Mouse (Mus musculus): ENCODE data around the gene Uba2. TPM values are rescaled to one million over a fixed set of nuclear protein-coding genes. Genes with fewer than 3 reads are reported as not detected.
"Not testable (repeated sequence)": the region's sequence is repeated elsewhere in the genome, so short reads cannot be mapped to it uniquely, and the experiment has no call there.

Gene Uba2
- total RNA-seq (2021), result 79.0 and 88.1 TPM in 2 replicates
- long read RNA-seq, transcript Uba2-209 (1 exons, 1,373 nt), result minor isoform, 6 of 130 reads
- long read RNA-seq, transcript Uba2-201 (17 exons, 2,579 nt), result major isoform, 107 of 130 reads
- long read RNA-seq, partial matches to known transcripts, result 9 of 130 reads
- long read RNA-seq, other reads (novel, unspliced or antisense), result 8 of 130 reads

DNA sequence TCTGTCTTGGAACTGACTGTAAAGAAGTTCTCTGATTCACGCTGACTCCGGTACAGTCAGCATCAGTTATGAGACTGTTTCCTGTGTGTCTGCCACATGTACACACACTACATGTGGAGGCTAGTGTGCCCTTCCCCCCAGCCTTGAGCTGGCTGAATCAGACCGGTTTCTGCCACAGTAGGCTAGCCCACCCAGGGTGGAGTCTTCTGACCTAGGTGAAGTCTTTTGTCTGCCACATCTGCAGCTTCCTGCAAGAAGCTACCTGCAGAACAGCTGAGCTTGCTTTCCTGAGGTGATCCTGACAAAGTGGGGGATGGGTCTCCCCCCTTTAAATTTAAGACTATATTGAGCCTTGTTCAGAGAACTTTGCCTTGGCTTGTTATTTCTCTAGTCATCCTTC, at the start of gene Uba2:
Uba2 (minus strand) TSS at position 146 of the 400 bp plus-strand sequence.
- no peak for DNase-seq

DNA sequence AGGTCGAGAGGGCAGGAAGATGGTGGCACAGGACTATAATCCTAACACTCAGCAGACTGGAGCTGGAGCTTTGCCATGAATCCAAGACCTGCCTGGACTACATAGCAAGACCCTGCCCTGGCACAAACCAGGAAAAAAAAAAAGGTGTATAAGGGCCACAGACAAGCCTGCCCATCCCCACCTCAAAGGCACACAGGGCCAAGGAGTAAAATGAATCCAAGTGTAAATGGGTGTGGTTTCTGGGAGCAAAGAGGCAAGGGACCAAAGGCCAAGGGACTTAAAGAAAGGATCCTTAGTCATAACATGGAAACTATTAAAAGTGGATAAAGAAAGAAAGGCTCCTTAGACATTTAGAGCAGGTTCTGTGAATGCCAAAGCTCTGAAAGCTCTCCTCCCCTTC, 49.1 kb upstream of the Uba2 start:
- no peak for DNase-seq

DNA sequence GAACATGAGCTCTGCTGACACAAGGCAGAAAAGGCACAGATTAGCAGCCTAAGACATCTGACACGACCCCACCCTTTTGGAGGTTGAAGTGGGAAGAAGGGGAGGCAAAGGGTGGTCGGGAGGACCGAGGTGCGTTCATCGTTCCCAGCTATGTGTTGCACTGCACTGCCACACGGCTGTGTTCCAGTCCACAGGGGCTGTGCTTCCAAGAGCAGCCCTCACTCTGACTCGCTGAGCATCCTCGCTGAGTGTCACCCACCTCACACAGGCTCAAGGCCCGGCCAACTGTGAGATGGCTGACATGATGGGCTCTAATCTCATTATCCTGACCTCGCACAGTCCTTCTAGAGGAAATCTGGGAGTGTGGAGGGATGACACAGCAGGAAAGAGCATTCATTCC, 47.1 kb upstream of the Uba2 start:
- no peak for DNase-seq

GRCm38 (mm10) chr7:34215481-34215880, 46.1 kb upstream of the Uba2 start:
- no peak for DNase-seq

DNA sequence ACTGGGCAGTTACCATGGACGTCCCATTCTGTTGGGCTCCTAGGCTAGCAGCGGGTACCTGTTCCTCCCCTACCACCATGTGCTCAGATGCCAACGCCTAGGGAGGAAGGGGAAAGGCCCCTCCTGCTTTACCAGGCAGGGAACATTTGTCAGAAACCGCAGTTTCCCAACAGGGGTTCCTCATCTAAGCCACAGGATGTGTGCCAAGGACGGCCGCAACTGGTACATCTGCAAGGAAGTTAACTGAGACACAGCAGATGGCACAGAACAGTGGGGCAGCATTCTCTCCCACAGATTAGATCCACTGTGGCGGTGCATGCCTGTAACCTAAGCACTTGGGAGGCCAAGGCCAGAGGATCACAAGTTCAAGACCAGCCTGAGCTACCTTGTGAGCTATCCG, 45.2 kb upstream of the Uba2 start:
- DNase-seq, result no peak

GRCm38 (mm10) chr7:34213281-34213680, 43.9 kb upstream of the Uba2 start:
- no peak for DNase-seq

DNA sequence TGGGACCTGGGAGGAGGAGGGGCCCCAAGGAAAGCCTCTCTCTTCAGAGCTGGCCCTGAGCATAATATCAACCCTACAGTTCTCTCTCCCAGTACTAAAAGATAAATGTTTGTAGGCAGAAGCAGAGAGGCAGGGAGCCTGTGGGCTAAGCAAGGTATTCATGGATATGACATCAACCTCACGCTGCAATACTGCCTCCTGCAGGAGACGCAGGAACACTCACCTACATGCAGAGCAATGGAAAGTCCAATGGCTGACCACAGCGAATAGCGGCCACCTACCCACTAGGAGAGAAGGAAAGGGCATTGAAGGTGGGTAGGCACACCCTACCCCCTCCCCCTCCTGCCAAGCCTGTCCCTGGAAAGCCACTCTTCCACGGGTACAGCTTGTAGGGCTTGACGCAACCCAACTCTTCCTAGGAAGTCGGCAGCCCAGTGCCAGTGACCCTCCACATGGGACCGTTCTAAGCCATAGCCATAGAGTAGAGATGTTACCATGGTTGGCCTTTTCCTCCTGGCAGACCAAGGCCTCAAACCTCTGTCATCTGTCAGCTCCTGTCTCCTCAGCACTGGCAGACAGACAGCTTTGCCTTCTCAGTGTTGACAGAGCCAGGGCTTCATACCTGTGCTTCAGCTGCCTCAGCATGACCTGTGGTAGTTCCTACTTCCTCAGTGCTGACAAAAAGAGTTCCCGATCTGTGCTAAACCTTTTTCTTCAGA, 38.8 kb upstream of the Uba2 start:
- DNase-seq, result no peak

DNA sequence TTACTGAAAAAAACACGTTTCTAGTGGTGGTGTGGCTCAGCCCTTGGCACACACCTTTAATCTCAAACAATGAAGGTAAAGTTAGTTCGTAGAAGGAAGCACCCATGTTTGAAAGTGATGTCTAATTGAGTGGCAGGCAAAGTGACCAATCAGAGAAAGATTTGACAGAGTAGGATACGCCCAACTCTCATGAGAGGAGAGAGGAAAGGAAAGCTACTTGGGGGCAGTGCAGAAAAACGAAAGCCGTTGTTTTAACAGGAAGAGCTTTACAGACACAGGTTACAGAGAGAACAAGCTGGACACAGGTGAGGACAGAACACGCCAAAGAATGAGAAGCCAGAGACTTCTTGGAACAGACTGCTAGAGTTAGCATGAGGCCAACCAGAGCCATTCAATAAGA, 36.9 kb upstream of the Uba2 start:
- no peak for DNase-seq

DNA sequence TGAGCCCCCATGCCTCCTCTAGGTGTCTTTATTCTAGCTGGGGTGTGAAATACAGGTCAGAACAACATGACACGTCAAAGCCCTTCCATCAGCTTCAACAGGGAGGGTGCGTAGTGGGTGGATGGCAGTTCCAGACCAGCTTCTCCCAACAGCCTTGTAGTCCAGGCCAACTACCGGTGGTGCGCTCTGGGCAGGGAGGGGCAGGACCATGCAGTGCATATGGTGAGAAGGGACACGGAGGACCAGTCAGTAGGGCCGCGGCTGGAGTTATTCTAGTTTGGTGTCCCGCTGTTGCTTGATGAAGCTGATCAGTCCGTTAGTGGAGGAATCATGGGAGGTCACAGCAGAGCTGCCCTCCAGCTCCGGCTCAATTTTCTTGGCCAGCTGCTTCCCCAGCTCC, 32.7 kb upstream of the Uba2 start:
- not testable (repeated sequence) for DNase-seq

DNA sequence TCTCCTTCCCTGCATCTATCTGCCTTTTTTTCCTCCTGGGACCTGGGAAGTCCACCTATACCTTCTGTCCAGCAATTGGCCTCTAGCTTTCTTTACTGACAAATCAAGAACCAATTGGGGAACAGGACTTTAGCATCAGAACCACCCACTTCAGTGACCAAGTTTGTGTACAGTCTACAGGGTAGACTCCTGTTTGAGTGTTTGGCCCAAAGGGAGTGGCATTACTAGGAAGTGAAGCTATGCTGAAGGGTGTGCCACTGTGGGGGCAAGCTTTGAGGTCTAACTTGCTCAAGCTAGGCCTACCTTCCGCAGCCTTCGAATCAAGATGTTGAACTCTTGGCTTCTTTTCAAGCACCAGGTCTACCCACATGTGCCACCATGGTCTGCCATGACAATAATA, 31.4 kb upstream of the Uba2 start:
- no peak for DNase-seq

GRCm38 (mm10) chr7:34198346-34198745, 28.9 kb upstream of the Uba2 start:
- DNase-seq, result no peak

DNA sequence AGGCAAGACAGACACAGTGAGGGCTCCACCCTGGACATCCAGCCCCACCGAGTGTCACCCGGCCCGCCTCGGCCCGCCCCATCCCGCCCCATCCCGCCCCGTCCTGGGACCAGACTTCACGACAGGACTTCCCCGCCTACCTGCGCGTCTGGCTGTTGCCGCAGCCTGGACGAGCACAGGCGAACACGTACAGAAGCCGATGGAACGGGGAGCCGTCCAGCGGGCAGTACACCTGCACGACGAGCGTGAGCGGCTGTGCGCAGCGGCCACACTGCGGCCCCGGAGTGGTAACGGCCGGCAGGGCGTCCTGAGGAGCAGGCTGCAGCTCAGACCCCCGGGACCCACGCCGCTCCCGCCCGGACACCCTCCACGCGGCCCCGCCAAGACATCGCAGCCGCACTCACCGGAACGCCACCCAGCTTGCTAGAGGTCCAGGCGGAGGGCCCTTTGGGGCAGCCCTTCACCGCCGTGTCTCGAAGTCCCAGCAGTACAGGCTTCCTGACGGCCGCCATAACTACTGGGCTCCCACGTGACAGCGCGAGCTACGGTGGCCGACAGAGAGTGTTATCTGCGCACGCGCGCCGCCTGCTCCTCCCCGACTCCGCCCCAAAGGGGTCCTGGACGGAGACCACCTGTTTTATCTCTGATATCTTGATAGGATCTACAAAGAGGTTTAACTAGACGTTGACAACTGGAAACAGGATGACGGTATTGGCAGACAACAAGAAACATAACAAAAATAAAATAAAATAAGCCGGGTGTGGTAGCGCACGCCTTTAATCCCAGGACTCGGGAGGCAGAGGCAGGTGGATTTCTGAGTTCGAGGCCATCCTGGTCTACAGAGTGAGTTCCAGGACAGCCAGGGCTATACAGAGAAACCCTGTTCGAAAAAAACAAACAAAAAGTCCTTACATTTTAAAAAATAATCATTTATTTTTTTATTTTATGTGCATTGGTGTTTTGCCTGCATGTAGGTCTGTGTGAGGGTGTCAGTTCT, 27.0 kb upstream of the Uba2 start, which contains the start of gene Pdcd2l:
Pdcd2l (minus strand) TSS at position 530 of the 997 bp plus-strand sequence.
- peak; percentile 95 for DNase-seq

DNA sequence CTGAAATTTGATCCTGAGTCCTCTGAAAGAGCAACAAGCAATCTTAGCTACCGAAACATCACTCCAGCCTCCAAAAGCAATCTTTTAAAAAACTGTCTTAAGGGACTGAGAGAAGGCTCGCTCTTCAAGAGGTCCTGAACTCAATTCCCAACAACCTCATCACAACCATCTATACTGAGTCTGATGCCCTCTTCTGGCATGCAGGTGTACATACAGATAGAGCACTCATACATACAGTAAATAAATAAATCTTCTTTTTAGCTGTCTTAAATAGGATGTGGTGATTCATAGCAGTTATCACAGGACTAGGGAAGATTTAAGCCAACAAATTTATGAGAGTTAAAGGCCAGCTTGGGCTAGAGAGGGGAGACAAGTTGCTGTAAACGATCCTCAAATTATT, 26.2 kb upstream of the Uba2 start:
- no peak for DNase-seq

GRCm38 (mm10) chr7:34192825-34193224, 23.4 kb upstream of the Uba2 start:
- no peak for DNase-seq

GRCm38 (mm10) chr7:34189376-34189989, 20.1 kb upstream of the Uba2 start:
- DNase-seq, result no peak

DNA sequence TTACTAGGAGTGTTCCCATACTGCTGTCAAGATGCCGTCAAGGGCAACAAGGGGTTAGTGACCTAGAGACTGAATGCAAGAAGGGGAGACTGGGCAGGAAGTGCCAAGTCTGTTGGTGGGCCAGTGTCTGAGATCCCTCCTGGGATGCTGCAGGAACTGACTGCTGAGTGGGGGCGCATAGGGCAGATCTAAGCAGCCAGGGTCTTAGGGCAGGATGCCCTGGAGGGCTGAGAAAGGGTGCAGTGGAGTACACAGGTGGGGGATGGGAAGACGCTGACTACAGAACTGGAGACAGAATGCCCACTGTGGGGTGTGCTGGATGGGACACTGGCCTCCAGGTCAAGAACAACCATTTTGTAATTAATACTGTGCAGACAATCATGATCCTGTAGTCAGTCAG, 14.4 kb upstream of the Uba2 start:
- no peak for DNase-seq

- peak; percentile 31 for DNase-seq
Measured at GRCm38 (mm10) chr7:34183356-34183755, 14.0 kb upstream of the Uba2 start.

- DNase-seq, result not testable (repeated sequence)
Measured at GRCm38 (mm10) chr7:34176241-34176640, 6.8 kb upstream of the Uba2 start.

GRCm38 (mm10) chr7:34172251-34172650, 2.9 kb upstream of the Uba2 start:
- no peak for DNase-seq

DNA sequence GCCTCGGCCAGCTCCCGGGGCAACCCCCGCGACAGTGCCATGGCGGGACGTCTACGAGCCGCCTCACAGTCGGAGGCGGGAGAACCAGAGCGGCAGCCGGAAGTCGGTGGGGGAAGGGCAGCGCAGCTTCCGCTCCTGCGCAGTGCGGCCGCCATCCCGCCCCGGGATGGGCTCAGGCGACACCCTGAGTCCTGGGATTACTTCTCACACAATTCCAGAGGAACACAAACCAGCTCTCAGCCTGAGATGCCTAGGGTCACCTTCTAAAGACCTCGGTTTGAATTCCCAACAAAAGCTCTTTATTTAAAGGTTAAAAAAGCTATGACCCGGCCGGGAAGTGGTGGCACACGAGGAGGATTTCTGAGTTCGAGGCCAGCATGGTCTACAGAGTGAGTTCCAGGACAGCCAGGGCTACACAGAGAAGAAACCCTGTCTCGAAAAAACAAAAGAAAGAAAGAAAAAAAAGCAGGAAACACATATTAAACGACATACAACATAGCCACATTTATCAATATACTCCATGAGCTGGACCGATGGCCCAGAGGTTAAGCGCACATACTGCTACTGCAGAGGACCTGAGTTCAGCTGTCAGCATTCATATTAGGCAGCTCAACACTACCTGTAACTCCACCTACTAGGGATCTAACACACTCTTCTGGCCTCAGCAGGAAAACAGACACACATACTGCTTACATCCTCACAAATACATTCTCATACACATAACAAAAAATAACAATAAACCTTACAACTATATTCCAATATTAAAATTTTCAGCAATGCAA, 738 bp downstream of the Uba2 start:
- peak; percentile 94 for DNase-seq

DNA sequence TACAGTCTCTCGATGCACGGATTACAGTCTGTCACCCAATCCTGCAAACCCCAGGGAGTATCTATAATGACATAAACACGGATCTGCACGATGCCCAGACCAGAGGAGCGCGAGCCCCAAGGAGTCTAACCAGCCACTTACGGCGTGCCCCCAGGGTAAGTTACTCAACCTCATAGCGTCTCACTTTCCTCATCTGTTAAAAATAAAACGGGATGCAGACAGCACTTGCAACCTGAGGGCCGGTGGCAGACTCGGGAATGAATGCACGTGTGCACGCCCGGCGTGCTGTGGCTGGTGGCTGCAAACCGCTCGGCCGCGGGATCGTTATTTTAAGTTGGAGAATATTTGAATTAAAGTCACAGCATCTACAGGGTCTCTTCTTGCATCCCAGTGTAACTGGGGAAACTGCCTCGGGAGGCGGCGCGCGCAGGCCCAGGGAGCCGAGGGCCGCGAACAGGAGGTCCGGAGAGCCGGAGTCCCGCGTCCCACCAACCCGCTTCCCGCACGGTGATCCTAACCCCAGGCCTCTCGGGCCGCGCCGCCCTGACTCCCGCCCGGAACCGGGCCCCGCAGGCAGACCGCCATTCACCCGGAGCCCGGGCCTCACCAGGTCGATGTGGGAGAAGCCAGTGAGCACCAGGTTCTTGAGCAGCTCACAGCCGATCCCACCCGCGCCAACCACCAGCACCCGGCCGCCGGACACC, 1.5 kb downstream of the Uba2 start:
- DNase-seq, result no peak

All from adrenal gland, postnatal 25 days (tissue).